Mouse (Mus musculus) T-cell, adult 2 months (primary cell): ENCODE results near the gene Ddi2.
"Not testable (repeated sequence)": the region's sequence is repeated elsewhere in the genome, so short reads cannot be mapped to it uniquely, and the experiment has no call there.

Experiments used
- DNase-seq: peaks from one replicate; pipeline ENCODE4 v3.0.0; 2022; ENCODE audit warnings: low spot score

Ddi2 gene

DNA sequence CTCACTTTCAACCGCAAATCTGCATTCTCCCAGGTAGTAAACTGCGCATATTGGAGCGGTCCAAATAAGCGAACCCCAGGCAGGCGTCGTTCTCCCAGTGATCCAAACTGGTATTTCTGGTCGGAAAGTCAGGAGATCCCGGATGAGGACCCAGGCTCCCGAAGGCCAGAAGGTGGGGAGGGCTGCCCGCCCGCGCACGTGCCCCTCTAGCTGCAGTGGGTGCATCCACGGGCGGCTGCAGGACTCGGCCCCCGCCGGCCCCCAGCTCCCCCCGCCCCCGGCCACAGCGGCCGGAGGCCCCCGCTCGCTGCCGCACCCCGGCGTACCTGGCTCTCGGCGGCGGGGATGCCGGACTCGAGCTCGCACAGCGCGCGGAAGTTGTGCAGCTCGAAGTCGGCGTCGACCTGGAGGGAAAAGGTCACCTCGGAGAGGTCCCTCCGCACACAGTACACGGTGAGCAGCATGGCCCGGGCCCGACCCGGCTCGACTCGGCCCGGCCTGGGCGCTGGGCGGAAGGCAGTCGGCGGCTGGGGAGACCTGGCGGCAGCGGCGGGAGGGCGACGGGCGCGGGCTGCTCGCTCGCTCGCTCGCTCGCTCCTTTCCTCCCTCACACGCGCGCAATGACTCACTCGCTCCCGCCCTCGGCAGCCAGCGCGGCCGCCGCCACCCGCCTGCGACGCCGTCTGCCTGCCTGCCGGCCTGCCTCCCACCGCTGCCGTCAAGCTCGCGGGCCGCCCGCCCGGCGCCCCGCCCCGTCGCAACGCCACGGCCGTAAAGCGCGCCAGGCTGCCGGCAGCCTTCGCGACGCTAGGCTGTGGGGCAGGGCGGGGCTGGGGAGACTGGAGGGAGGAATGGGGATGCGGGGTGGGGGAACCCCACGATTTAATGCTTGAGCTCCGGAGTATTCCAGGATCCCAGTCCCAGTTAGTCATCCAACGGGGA lies at the start of gene Ddi2:
Gene Ddi2 (minus strand): TSS at position 689 of the 942 bp plus-strand sequence.
- DNase-seq = peak; percentile 92

DNA sequence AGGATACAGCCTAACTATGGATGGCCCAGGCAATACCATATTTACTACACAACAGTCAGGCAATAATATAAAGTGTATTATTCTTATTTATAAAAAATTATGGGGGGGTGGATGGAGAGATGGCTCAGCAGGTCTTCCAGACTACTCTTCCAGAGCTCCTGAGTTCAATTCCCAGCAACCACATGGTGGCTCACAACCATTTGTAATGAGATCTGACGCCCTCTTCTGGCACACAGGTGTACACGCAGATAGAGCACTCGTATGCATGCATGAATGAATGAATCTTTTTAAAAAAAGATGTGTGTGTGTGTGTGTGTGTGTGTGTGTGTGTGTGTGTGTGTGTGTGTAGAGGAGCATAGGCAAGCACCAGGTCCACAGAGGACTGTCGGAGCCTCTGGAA lies 49.8 kb upstream of the Ddi2 start:
- not testable (repeated sequence) for DNase-seq

DNA sequence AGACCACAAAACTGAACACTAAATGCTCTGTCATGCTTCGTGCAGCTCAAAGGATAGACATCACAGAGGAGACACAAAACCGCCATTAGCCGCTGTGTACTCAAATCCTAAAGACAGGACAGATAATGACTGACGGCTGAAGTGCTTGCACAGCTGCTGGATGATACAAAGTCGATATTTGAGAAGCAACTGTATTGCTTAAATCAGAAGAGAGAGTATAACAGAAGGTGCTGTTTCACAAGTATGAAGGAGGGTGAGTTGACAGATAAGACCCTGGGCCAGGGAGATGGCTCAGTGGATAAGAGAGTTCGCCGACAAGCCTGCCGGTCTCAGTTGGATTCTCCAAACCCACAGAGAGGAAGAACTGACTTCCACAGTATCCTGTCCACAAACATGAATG lies 48.6 kb upstream of the Ddi2 start:
- no peak for DNase-seq

DNA sequence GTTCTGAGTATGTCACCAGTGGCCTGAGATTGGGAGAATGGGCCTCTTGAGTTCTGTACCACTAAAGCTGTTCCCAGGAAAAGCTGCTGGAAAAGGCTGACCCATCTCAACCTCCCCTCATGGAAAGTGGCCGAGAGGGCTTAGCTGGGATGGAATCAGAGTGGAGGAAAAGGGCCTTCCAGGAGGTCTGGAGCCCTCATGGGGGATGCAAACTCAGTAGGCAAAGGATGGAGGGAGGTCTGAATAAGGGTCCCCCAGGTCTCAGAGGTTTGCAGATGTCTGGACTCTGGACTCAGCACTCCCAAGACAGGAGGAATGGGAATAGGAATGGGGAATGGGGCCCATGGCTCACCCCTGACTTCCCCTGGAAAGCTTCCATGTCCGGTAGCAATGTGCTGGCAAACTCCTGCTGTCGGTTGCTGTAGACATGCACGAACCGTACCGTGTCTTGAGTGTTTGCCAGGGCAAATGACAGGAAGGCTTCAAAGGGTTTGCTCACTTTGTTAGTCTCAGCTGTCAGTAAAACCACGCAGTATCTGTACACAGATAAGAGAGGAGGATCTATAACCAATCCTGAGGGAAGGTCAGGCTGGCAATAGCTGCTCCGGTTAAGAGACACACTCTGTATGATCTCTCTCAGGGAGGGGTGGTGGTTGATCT lies 46.4 kb upstream of the Ddi2 start:
- DNase-seq = no peak

DNA sequence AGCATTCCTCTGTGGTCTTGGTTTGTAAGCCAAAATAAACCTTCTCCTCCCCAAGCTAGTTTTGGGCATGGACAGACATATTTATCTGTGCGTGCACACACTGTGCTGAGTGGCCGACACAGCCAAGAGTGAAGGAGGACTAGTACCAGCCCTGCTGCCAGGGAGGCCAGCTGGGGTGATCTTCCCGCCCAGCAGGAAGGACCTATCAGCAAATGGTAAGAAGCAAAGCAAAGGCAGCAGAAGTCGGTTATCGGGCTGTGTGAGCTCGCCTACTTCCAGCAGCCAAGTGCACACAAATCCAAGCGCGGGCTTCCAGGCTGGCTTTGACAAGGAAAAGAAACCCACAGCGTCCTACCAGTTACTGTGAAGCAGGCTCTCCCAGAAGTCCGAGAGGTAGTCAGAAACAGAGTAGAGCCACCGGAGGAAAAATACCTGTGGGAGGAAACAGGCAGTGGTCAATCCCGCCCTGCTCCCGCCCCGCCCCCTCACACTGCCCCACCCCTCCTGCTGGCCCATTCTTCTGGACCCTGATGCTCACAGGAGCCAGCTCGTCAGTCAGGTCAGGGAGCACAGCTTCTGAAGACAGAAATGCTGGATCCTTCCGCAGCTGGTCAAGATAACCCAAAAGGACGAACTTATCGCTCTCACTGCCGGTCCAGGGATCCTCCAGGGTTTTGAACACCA lies 44.3 kb upstream of the Ddi2 start:
- no peak for DNase-seq

DNA sequence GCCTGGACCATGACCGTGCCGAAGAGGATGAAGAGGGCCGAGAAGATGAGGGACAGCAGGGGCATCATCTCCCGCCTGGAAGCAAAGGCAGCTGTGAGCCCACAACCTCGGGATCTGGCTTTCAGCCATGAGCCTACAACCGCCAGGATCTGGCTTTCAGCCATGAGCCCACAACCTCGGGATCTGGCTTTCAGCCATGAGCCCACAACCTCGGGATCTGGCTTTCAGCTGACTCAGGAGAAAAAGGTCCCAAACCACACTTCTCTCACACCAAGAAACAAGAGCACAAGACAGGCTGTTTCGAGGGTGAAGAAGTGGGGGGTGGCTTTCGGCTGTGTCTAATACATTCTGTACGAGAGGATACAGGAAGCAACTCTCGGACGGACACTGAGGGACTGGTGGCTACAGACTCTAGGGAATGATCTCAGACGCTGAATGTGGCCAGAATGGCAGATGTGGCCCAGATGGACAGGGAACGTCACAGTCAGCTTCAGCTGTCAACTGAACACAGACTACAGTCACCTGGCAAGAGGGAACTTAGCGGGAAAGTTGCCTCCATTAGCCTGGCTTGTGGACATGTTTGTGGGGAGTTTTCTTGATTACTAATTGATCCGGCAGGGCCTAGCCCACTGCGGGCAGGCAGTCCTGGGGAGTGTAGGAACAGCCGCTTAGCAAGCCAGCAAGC lies 43.6 kb upstream of the Ddi2 start:
- DNase-seq = no peak

DNA sequence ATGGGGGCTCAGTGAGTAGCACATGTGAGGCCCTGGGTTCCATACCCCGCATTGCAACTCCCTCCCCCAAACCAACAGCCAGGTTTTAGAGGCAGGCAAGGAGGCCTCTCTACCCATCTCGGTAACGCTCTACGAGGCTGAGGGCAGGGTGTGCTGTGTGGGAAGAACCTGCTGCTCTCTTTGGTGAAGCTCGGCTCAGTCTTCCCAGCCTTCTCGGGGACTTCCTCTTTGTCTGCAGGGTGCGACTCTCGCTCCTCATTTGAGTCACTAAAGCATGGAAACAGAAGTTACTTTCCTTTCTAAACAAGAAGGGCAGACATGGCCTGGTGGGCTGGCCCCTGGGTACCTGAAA lies 43.1 kb upstream of the Ddi2 start:
- DNase-seq = no peak

DNA sequence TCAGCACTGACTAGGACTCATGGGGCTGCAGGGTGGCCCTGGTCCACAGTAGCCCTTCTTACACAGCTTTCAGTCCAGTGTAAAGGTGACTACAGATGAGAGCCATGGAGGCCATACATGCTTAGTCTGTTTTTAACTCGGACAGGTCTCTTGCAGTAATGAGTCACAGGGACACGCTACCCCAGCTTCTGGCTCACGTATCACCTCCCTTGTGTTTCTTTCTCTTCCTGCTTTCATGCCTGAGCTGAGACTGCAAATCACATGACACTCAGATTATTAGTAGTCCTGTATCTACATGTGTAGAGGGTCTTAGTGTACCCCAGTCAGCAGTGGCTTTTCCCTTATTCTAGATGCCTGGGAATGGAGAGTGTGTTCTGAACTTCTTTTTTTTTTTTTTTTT lies 41.8 kb upstream of the Ddi2 start:
- DNase-seq = no peak

DNA sequence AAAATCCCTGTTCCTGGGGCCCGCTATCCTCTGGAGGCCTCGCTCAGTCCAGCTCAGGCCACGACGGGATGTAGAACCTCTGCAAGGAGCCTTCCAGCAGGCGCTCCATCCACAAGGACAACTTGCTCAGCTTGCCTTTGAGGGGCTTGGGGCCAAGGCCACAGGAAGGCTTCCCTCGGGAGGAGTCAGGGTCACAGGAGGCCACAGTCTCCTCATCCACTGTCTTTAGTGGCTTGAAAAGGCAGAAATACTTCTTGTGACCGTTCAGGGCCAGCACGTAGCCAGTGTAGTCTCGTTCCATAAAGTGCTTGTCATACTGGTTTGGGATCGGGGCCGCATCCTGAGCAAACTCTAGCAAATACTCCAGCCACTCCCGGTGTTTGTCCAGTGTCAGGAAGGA lies 40.3 kb upstream of the Ddi2 start:
- no peak for DNase-seq

DNA sequence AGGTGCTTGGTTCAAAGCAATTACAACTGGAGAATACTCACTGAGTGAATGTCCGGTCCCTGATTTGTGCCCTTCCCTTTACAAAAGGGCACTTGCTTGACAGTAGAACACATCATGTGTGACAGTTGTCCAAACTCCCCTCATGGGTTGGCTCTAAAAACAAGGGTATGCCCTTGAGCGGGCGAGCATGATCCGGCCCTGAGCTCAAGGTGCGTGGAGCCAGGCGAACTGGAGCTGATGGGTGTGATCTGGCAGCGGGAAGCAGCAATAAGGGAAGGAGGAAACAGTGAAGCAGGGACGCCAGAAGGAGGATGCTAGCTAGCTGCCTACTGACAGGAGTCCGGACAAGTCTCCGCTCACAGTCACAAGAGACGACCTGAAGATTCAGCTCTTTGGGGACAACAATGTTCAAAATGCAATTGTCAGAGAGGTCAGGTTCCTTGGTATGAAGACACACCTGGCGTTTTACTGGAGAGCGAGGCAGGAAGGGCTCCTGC lies 38.9 kb upstream of the Ddi2 start:
- no peak for DNase-seq

DNA sequence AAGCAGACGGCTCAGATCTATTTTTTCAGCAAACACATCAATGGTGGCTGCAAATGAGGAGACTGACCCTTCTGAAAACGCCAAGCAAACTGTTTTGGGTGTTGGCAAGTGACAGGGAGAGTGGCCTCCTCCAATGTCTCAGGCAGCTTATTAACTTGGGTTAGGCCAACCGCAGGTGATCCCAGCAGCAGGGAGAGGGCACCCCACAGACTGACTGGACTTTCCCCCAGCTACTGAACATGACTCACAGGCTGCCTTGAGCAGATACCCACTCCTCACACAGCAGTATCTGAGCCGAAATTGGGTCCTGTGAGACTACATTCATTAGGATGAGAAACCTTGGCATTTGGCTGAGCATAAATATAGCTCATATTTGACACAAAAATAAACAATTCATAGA lies 37.7 kb upstream of the Ddi2 start:
- no peak for DNase-seq

DNA sequence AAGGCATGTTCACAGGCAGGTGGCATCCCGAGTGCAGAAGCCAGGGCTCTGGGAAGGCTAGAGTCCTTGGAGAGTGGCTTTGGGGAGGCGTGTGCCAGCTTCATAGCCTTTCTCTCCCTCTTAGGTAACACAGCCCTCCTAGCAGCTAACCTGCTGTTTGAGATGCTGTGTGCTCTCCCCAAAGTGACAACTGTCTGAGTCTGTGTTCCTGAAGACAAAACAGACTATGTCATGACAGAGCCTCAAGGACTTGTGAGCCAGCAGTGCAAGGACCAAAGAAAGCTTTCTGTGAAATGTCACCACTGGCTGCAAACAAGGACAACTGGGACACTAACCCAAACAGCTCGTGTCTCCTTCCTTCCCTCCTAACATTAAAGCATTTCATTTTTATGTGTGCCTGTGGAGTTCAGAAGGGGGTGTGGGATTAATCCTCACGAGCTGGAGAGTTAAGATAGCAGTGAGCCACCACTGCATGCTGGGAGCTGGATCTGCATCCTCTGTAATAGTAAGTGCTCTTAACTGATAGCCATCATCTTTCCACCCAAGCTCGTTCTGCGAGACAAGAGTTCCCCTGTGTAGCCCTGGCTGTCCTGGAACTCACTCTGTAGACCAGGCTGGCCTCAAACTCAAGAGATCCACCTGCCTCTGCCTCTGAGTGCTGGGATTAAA lies 35.8 kb upstream of the Ddi2 start:
- DNase-seq = no peak

DNA sequence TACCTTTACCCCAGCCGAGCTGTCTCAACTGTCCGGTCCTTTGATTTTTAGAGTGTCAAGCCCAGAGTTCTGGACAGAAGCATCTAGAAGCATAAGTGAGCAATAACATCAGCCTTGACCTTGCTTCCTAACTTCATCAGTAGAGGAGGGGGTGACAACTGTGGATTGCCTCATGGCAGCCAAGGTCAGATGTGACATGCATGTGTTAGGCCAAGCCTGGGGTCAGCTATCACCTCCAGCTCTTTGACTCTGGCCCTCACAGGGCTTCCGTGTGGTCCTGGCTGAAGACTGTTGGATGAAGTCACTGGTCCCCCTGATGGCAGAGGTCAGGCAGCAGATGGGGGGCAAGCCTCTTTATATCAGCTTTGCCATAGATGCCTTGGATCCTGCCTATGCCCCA lies 33.9 kb upstream of the Ddi2 start:
- DNase-seq = no peak

DNA sequence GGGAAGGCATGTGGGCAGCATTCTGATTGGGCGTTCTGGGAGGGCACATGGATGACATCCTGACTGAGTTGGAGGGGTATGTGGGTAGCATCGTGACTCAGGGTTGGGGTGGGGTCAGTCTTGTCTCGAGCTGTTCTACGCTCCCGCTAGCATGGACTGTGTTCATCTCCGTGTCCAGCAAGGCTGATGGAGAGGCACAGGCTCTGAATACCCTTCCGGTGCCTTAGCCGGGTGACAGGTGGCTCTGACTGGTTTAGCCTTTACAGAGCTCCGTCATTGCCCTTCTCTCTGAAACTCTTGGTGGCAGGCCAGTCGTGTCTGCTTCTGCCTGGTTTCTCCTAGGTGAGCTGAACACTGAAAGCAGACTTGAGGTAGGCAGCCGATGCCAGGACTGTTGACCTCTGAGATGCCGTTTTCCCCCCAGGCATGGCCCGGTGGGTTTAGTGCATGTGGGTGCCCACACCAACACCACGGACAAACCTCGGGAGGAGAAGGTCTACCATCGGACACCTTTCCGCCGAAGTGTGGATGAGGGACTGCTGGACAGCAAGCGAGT lies 32.2 kb upstream of the Ddi2 start:
- no peak for DNase-seq

DNA sequence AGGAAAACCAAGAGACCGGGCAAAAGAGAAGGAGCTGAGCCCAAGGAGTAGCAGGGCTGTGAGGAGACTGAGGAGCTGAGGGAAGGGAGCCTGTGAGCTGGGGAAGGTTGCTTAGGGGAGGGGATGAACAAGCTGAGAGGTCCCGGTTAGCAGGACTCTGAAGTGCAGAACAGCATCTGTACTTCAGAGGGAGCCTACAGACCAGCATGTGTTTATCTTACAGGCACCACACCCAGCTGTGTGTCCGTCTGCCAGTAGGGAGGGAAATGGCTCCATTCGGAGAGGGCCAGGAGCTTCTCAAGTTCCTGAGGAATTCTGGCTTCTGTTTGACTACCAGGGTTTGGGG lies 28.8 kb upstream of the Ddi2 start:
- DNase-seq = no peak

DNA sequence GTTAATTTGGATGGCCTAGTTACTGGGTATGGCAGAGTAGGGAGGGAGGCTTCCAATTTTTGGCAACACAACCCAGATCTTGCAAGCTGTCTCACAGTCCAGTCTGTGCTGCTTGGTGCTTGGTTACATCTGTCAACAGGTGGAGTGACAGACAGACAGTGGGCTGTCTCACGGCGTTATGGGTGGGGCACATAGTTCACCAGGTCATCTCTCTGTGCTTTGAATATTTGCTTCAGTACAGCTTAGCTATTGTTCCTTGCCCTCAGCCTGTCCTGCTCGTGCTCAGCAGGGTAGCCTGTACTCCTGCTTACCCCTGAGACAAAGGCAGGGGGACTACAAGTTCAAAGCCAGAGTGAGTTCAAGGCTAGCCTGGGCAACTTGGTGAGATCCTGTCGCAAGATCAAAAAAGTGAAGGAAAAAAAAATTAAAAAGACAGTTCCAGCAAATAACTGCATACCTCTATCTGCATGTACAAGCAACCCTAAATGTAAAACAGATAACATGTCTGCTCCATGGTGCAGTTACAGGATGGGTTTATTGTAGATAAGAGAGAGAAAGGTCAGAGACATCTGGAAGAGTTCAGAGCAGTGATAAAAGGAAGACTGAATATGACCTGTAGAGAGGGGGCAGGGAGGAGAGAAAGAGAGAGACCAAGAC lies 28.3 kb upstream of the Ddi2 start:
- DNase-seq = no peak

DNA sequence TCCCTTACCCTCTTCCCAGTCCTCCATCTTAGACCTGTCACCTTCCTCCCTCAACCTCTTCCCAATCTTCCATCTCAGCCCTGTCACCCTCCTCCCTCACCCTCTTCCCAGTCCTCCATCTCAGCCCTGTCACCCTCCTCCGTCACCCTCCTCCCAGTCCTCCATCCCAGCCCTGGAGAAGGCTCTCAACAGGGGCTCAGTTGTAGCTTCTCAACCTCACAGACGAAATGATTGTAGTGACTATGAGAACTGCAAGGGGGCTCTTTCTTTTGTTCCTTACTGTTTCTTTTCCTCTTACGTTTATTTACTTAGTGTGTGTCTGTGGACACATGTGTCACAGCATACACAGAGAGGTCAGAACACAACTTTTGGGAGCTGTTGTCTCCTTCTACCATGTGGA lies 27.6 kb upstream of the Ddi2 start:
- DNase-seq = no peak

DNA sequence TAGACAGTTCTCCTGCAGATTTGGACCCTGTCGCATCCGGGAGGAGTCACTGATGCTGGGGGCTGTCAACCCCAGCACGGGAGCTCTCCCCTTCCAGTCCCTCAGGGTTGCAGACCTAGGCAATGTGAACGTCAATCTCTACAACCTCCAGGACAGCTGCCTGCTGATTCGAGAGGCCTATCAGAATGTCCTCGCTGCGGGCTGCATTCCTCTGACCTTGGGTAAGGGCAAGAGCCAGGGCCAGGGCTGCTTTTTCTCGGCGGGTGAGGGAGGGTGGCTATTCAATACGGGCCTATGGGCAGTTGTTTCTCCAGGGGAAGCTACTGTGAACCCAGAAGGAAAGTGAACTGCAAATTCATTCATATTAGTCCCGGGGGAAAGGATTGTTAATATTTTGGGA lies 26.3 kb upstream of the Ddi2 start:
- DNase-seq = no peak

DNA sequence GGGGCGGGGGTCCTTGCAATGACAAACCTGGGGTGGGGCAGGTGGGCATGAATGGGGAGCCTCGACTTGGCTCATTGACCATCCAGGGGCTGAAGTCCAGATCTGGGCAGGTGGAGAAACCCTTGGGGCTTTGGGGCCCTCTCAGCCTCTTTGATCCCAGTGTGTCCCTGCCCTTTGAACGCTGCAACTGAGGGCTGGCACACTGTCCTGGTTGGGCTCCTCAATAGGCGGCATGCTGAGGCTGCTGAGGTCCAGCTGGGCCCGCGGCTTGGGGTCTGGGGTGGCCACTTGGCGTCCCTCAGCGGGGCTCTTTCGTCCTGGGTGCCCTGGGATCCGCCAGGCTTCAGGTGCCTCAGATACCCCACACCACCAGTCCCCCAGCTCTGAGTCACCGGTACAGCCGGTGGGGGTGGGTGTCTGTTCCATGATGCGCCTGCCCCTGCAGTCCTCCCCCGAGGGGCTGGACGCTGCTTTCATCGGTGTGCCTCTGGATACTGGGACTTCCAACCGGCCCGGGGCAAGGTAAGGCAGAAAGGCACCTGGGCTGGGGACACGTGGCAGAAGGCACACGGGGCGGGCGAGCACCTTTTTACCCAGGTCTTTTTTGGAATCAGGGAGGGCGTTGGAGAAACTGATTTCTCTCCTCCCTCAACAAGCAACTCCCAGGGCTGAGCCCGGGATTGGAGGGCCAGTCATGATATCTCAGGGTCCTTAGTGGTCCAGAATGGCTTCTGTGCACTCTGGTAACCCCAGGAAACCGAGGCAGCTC lies 23.5 kb upstream of the Ddi2 start, which contains the start of gene Agmat:
Gene Agmat (plus strand): TSS at position 95 of the 769 bp plus-strand sequence.
- DNase-seq = no peak

DNA sequence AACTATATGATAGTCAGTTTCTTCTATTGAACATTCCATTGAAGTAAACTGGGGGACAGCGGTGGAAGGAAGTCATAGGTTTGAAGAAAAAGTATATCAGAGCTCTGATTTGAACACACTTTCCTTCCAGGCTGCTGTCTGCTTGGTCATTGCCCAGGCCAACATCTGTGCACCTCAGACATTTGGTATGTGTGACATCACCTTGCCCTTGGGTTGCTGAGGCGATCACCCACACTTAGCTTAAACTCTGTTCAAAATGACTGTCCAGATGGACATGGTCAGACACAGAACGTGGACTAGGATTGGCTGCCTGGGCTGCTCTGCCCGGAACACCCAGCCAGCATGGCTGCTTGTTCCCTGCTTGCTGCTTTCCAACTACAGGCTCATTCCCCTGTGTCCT lies 19.2 kb upstream of the Ddi2 start:
- DNase-seq = no peak
